Mouse (Mus musculus): ENCODE results near the gene Elmo3.

DNA sequence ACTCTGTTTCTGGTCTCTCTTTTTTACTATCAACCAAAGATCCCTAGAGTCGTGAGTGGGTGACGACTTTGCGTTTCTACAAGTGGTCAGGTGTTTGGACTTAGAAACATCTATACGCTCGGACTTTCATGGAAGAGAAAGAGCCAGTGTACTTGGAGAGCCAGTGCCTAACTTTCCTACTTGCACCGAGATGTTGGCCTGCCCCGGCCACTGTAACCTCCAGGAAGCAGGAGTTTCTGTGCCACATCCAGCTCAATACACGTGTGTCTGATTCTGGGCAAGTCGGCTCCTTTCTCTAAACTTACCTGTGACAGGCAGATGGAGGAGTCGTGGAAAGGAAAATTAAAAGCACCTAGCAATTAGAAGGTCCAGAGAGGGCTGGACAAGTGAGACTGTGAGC, 29.6 kb upstream of the Elmo3 start, which contains the start of gene Nol3:
- TF ChIP-seq CTCF (IDR thresholded peaks at IDR 0.05; ENCODE audit: extremely low read depth, insufficient read length, insufficient replicate concordance, low read depth, low read length), result no peak
- TF ChIP-seq POLR2A (IDR thresholded peaks at IDR 0.05; ENCODE audit: low read depth, low read length), result no peak

Data from small intestine, adult 2 months (tissue).